Mouse (Mus musculus): ENCODE measurements around the gene Dph1.

GRCm38 (mm10) chr11:75193256-75194071 lies 2.4 kb upstream of the Dph1 start, which contains the start of gene Rtn4rl1:
- TF ChIP-seq ZNF384 (IDR thresholded peaks at IDR 0.05; ENCODE audit: low read depth, low read length): no peak
- no peak for TF ChIP-seq ZC3H11A (IDR thresholded peaks at IDR 0.05; ENCODE audit: borderline replicate concordance, low read depth, low read length)
- no peak for TF ChIP-seq CHD2 (IDR thresholded peaks at IDR 0.05; ENCODE audit: low read depth, low read length)

Data from ES-E14 (cell line).